Mouse (Mus musculus) myocyte (in vitro differentiated cells): Measurements from ENCODE around the gene Ece2.

Source experiments
- MAX ChIP-seq: IDR thresholded peaks from one replicate; pipeline ENCODE4 v1.6.1; 2011; ENCODE audit warnings: low read depth, mild to moderate bottlenecking, control low read depth
- POLR2A ChIP-seq: IDR thresholded peaks from one replicate; pipeline ENCODE4 v1.6.1; 2011; ENCODE audit warnings: low read depth, mild to moderate bottlenecking, control low read depth, moderate library complexity; ENCODE audit not compliant: insufficient read length

GRCm38 (mm10) chr16:20623211-20623610 is 6.4 kb upstream of the Ece2 start:
- TF ChIP-seq POLR2A (no peak), MAX (no peak)
